Mouse (Mus musculus) testis, adult 2 months (tissue): ENCODE results near the gene Adgra3.

ENCODE experiments used
- CTCF ChIP-seq: fragments of 200-500 bp; IDR thresholded peaks from 2 replicates; pipeline ENCODE4 v1.5.1; 2012; ENCODE audit warnings: low read depth, mild to moderate bottlenecking, inconsistent platforms, low read length, moderate library complexity; ENCODE audit not compliant: control insufficient read depth, insufficient read depth, insufficient replicate concordance
- POLR2A ChIP-seq: fragments of 200-500 bp; IDR thresholded peaks from 2 replicates; pipeline ENCODE4 v1.6.1; 2012; ENCODE audit warnings: low read depth, mild to moderate bottlenecking, inconsistent platforms, low read length, moderate library complexity; ENCODE audit not compliant: control insufficient read depth

DNA sequence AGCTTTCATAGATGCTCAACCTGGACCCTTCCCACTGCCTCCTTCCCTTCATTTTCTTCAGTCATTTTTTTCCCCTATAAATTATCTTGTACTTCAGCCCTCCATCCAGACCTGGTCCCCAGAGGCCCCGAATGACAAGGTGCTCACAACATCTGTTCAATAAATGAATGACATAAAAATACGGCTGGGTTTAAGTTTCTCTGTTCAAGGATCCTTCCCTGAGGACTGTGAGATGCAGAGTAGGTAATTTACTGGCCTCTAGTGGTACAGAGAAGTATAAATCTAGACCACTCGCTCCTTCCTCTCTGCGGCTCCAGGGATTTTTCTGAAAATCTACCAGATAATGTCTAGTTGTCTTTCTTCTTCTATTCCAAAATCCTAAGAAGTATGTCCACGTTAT is 26.5 kb downstream of the Adgra3 start:
- TF ChIP-seq CTCF, result no peak
- TF ChIP-seq POLR2A, result no peak
